Mouse (Mus musculus) cerebellum, adult 2 months (tissue): ENCODE results near the gene Gkap1. TPM values are rescaled to one million over a fixed set of nuclear protein-coding genes. Genes with fewer than 3 reads are reported as not detected.
A peak's percentile ranks its signal among the peaks of the same experiment; 100 is the strongest.

Source experiments
- DNase-seq, 2 experiments: peaks; one replicate each; pipeline ENCODE4 v3.0.0; 2021
- H3K27ac ChIP-seq: fragments of 200-500 bp; 2 replicates; pipeline ENCODE4 v1.5.1; 2012; ENCODE audit warnings: low read length, control low read depth, inconsistent platforms; ENCODE audit not compliant: insufficient read depth
- H3K27me3 ChIP-seq: fragments of 200-500 bp; 2 replicates; pipeline ENCODE4 v1.6.1; 2012; ENCODE audit warnings: inconsistent platforms, mild to moderate bottlenecking, low read length, moderate library complexity; ENCODE audit not compliant: control insufficient read depth, insufficient read depth
- H3K4me1 ChIP-seq: fragments of 200-500 bp; 2 replicates; pipeline ENCODE4 v1.6.1; 2011; ENCODE audit warnings: low read length; ENCODE audit not compliant: control insufficient read depth, insufficient read depth
- H3K4me3 ChIP-seq: fragments of 200-500 bp; replicated peaks from 2 replicates; pipeline ENCODE3; 2011; ENCODE audit warnings: mild to moderate bottlenecking, low read depth, low read length, control low read depth; ENCODE audit not compliant: insufficient read depth
- CTCF ChIP-seq: fragments of 200-500 bp; IDR thresholded peaks from 2 replicates; pipeline ENCODE4 v1.5.1; 2011; ENCODE audit warnings: low read depth, mild to moderate bottlenecking, control low read depth, low read length, moderate library complexity, borderline replicate concordance; ENCODE audit not compliant: insufficient read depth
- POLR2A ChIP-seq: fragments of 200-500 bp; IDR thresholded peaks from 2 replicates; pipeline ENCODE4 v1.6.1; 2011; ENCODE audit warnings: low read length, control low read depth, borderline replicate concordance; ENCODE audit not compliant: insufficient read depth
- WGBS: fragments of 180-500 bp; shearing (Covaris S2); methylation state at CpG from one replicate; pipeline ENCODE4 v1.1.7; 2018; 5-methylcytosine and 5-hydroxymethylcytosine counted together
- polyA plus RNA-seq: library from polyadenylated mRNA; depleted of rRNA; stranded (reverse); fragments of >200 nt; gene quantifications from 2 replicates; pipeline ENCODE4 v1.2.3, GENCODE M21; 2012

Gene Gkap1
- polyA plus RNA-seq, 1 experiment, result 30.0 TPM

- WGBS, result 88% methylated on average over 4 of the region's 4 CpGs
- Histone ChIP-seq H3K27ac (no peak overlapping the region), H3K4me1 (no peaks in the 10 kb centered on the region), H3K27me3 (no peaks in the 10 kb centered on the region), H3K4me3 (no peak overlapping the region)
- no peak for DNase-seq
- no peak for TF ChIP-seq CTCF
Observed at GRCm38 (mm10) chr13:58261674-58262073, 13.8 kb downstream of the Gkap1 start.

- Histone ChIP-seq H3K4me3 (no peak overlapping the region), H3K27me3 (no peaks in the 10 kb centered on the region), H3K4me1 (no peaks in the 10 kb centered on the region), H3K27ac (no peak overlapping the region)
- DNase-seq, result no peak
- 94% methylated on average over 1 of the region's 1 CpGs for WGBS
- TF ChIP-seq CTCF (no peak), POLR2A (no peak)
Observed at GRCm38 (mm10) chr13:58253268-58253667, 22.2 kb downstream of the Gkap1 start.

- Histone ChIP-seq H3K27me3 (no peaks in the 10 kb centered on the region), H3K27ac (no peak overlapping the region), H3K4me3 (no peak overlapping the region), H3K4me1 (no peaks in the 10 kb centered on the region)
- DNase-seq, result no peak
- 95% methylated on average over 5 of the region's 5 CpGs for WGBS
- TF ChIP-seq POLR2A (no peak), CTCF (no peak)
Observed at GRCm38 (mm10) chr13:58248957-58249356, 26.5 kb downstream of the Gkap1 start.

GRCm38 (mm10) chr13:58236536-58236935 lies 39.0 kb downstream of the Gkap1 start:
- Histone ChIP-seq H3K27me3 (no peaks in the 10 kb centered on the region), H3K27ac (no peak overlapping the region), H3K4me3 (no peak overlapping the region), H3K4me1 (peaks cover 4% of the 10 kb centered on the region; the same call in 1 of the 2 replicates)
- WGBS, result 71% methylated on average over 7 of the region's 7 CpGs
- TF ChIP-seq POLR2A (no peak), CTCF (no peak)
- DNase-seq, result no peak

- H3K4me1 ChIP-seq, result peaks cover 4% of the 10 kb centered on the region; the same call in 1 of the 2 replicates
- no peaks in the 10 kb centered on the region for H3K27me3 ChIP-seq
- peak; percentile 59 to 68 for DNase-seq
- no peak overlapping the region for H3K27ac ChIP-seq
- TF ChIP-seq CTCF, result peak; percentile 81
- no peak for TF ChIP-seq POLR2A
- H3K4me3 ChIP-seq, result no peak overlapping the region
- WGBS, result 40% methylated on average over 5 of the region's 5 CpGs
Observed at GRCm38 (mm10) chr13:58232611-58233010, 42.9 kb downstream of the Gkap1 start.

- 75% methylated on average over 8 of the region's 8 CpGs for WGBS
- Histone ChIP-seq H3K4me1 (peaks cover 4% of the 10 kb centered on the region; the same call in 1 of the 2 replicates), H3K27me3 (no peaks in the 10 kb centered on the region), H3K27ac (no peak overlapping the region), H3K4me3 (no peak overlapping the region)
- no peak for TF ChIP-seq POLR2A
- no peak for TF ChIP-seq CTCF
- no peak for DNase-seq
Observed at GRCm38 (mm10) chr13:58232070-58232469, 43.4 kb downstream of the Gkap1 start.

GRCm38 (mm10) chr13:58228624-58229023 lies 46.9 kb downstream of the Gkap1 start:
- Histone ChIP-seq H3K27me3 (no peaks in the 10 kb centered on the region), H3K4me3 (no peak overlapping the region), H3K4me1 (peaks cover 4% of the 10 kb centered on the region; the same call in 1 of the 2 replicates), H3K27ac (no peak overlapping the region)
- no peak for DNase-seq
- WGBS, result 87% methylated on average over 2 of the region's 2 CpGs
- no peak for TF ChIP-seq CTCF
- TF ChIP-seq POLR2A, result no peak

GRCm38 (mm10) chr13:58225694-58226093 lies 49.8 kb downstream of the Gkap1 start:
- no peak for TF ChIP-seq POLR2A
- no peak for TF ChIP-seq CTCF
- no peak overlapping the region for H3K27ac ChIP-seq
- 68% methylated on average over 8 of the region's 8 CpGs for WGBS
- H3K4me1 ChIP-seq, result no peaks in the 10 kb centered on the region
- H3K27me3 ChIP-seq, result no peaks in the 10 kb centered on the region
- no peak overlapping the region for H3K4me3 ChIP-seq
- no peak for DNase-seq

GRCm38 (mm10) chr13:58220206-58220605 lies 55.3 kb downstream of the Gkap1 start:
- Histone ChIP-seq H3K27me3 (no peaks in the 10 kb centered on the region), H3K27ac (no peak overlapping the region), H3K4me1 (peaks cover 5% of the 10 kb centered on the region; the same call in 1 of the 2 replicates), H3K4me3 (no peak overlapping the region)
- no peak for DNase-seq
- WGBS, result 71% methylated on average over 3 of the region's 3 CpGs
- TF ChIP-seq CTCF (no peak), POLR2A (no peak)
